Mouse (Mus musculus): ENCODE data around the gene Rdh1.
A peak's percentile ranks its signal among the peaks of the same experiment; 100 is the strongest.
"Not testable (repeated sequence)": the region's sequence is repeated elsewhere in the genome, so short reads cannot be mapped to it uniquely, and the experiment has no call there.

Gene Rdh1

DNA sequence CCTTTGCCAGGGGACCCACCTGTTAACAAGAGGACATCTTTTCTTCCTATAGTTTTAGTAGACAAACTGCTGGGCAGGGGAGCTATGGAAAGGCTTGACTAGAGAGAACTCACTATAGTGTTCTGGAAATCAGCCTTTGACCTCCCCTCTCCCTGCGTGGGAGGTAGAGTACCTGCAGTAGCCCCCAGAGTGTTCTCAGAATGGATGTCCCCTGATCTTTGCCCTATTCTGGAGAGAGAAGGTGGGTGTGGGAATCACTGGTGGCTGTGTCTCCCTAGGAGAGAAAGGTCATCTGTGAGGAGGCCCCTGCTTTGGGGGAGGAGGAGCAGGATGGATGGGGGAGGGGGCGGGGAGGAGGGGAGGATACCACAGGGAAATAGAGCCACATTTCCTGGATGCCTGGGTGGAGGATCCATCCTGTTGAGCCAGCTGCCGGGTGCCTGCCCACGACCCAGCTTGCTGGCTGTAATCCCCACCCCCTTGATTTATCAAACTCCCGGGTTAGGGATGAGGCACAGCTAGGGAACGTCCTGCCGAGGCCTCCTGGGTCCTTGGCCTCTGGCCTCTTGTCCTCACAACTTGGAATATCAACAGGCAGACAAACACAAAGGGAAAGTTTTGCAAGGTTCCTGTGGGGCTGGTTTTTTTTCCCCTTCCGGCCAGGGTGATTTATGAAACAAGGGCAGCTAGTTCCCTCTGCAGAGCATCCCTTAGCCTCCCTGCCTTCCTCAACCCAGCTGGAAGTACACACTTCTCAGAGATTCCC is 10.5 kb upstream of the Rdh1 start:
- peak; percentile 46 for DNase-seq (ENCODE audit: extremely low spot score, low spot score)

DNA sequence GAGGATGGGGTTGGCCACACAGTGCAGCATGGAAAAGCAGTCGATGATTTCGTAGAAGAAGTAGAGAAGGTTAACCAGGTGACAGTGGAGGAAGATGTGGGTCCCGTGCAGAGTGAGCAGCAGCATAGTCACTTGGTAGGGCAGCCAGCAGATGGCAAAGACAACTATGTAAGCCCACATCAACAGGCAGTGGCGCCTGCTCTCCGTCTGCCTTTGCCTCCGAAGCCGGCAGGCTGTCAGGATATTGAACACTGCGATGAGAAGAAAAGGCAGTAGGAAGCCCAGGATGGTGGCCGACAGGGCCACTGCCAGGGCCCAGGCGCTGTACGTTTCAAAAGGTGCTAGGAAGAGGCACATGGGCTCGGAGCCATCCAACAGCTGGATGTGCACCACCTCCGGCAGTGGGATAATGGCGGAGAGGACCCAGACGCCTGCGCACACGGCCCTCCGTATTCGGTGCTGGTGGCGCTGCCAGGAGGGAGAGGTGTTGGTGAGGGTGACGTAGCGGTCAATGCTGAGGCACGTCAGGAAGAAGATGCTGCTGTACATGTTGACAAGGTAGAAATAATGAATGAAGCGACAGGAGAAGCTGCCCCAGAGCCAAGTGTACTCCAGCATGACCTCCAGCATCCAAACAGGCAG is 9.3 kb upstream of the Rdh1 start:
- DNase-seq (ENCODE audit: extremely low spot score, low spot score): no peak

DNA sequence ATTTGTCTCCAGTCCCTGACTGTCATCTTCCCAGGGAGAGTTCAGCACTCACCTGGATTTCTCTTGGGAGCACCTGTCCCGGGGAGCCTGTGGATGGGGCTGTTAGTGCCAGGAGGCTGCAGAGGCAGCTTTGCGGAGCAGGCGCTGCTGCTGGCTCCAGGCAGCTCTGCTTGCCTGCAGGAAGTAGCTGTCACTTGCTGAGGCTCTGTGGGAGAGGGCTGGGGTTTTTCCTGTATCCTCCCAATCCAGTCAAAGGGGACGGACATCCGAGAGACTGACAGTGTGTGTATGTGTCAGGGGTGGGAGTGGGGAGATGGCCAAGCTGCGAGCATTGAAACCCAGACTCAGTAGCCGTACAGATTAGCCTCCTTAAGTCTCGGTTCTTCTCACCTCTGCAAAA is 8.0 kb upstream of the Rdh1 start, which contains the start of gene Gpr182:
Gpr182 (minus strand) TSS at position 185 of the 400 bp plus-strand sequence.
- DNase-seq (ENCODE audit: extremely low spot score, low spot score): no peak

DNA sequence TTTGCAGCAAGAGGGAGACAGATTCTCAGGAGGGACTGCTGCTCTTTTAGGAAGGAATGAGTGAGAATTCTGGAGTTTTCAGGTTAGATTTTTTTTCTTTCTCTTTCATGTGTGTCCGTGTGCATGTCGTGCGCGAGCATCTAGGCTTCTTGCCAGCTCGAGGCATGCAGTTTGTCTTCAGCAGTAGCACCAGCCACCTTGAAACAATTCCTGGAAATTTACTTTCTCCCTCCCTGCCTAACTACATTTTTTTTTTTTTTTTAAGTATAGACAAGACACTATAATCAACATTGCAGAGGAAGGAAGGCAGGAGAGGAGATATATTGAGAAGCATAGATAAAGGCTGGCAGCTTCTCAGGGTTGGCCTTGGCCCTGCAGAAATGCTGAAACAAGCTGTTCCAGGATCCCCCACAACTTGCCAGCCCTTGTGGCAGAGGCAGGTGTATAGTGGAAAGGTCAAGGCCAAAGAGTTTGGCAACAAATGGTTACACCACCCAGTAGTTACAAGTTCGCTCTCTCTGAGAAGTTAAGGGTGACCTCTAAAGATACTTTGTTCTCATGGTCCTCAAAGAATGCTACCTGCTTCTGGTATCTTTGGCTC is 4.9 kb upstream of the Rdh1 start:
- DNase-seq (ENCODE audit: extremely low spot score, low spot score): no peak

DNA sequence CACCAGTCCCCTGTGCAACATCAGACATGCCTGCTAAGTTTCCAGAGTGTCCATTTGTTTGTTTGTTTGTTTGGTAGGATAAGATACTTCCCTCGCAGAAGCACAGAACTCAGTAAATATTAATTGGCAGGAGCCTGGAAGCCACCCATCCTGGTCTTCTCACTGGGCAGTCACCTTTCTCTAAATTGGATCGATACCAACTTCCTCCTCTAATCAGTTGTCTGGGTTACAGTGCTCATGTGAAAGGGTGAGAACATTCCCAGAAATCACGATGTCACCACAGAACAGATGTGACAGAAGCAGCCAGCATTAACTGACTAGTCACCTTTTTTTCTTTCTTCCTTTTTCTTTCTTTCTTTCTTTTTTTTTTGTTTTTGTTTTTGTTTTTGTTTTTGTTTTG is 4.3 kb upstream of the Rdh1 start:
- DNase-seq (ENCODE audit: extremely low spot score, low spot score): no peak

DNA sequence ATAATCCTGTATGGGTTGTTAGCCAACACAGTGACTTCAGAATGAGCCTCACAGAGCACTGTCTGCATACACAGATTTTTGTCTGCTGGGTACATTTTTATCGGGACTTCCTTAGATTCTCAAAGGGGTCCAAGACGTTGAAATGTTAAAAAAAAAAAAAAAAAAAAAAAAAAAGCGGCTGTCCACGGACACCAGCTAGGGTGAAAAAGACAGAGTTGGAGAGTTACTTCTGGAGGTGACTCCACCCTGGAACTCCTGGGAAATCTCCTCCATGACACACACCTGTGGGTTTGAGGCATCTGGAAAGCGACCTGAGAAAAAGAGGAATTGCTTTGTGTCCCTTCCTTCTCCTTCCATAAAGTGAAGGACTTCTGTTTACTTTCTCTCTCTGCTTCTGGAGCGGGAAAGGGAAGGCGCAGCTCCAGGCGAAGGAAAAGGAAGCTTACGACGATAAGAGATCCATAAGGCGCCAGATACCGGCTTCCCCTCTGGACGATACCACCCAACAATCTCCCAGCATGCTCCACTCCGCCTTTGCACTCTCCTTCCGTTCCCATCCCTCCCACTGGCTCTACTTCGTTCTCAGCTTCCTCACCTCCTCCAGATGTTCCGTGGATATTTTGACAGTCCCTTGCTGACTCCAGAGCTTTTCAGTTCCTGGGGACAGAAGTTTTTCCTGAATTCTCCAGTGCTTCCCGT is 3.6 kb upstream of the Rdh1 start:
- DNase-seq (ENCODE audit: extremely low spot score, low spot score): no peak

DNA sequence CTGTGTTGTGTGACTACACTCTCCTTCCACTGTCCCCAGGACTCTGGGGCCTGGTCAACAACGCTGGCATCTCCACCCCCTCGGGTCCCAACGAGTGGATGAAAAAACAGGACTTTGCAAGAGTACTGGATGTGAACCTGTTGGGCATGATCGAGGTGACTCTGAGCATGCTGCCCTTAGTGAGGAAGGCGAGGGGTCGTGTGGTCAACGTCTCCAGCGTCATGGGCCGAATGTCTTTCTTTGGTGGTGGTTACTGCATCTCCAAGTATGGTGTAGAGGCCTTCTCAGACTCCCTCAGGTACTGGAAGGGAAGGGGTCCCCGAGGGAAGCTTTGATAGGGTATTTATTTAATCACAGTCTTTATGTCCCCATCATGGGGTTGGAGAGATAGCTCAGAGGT is 3.4 kb downstream of the Rdh1 start:
- DNase-seq (ENCODE audit: extremely low spot score, low spot score): not testable (repeated sequence)

DNA sequence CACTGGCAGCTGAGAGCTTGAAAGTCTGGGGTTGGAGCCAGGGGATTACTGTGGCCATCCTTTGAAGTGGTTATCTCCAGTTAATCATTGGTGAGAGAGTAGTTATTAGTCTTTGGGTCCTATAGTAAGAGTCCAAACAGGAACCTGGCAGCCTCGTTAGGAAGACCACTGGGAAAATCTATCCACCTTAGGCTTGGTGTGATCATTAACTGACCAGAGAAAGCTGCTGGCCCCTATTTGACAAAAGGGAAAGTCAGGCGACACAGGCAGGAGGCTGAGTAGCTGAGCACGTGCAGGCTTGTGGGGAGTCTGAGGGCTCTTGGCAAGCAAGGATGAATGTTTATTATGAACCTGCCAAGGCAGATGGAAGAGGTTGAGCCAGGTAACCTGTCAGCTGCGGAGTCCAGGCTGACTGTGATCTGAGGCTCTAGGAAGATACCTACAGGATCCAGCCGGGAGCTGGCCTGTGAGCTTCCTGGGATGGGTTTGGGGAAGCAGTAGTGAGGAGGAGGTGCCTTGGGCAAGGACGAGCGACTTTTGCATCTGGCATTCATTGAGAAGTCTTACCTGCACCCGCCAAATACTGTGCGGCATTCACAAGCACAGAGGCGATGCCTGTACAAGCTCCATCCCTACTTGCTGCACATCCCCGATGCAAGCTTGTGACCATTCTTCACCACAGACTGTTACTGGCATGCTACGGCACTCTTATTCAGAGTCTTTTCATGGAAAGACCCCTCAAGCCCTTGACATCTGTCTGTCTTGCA is 4.6 kb downstream of the Rdh1 start:
- DNase-seq (ENCODE audit: extremely low spot score, low spot score): no peak

DNA sequence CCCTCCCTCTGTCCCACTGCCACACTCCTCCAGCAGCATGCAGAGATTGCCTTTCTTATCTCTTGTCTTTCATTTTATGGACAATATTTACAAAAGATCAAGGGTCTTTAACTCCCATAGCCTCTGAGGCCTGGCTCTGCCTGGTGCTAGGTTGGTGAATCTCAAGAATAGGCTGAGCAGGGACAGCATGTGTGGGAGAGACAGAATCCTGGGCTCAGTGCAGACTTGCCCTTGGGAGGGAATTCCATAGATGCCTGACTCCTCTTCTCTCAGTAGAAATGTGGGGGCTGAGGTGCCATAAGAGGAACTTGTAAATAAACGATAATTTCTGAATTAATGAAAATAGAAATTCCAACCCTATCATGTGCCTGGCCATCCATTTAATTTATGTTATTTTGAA is 7.0 kb downstream of the Rdh1 start:
- DNase-seq (ENCODE audit: extremely low spot score, low spot score): no peak

DNA sequence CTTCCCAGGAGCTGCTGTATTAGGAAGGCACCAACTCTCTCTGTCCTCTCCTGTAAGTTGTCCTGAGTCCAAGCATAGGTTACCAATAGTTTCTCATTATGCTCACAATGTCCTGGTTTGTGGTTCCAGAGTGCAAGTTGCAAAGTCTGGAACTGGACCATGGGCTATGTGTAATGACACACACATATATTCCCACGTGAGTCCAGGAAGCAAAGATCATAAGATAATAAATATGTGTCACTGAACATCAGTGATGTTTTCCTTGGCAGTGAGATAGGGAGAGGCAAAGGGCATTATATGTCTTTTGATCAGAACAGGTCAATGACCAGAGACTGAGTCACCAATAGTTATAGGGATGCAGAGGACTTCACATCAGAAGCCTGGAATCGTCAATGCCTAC is 16.5 kb downstream of the Rdh1 start, which contains the start of gene Rdh9:
Rdh9 (plus strand) TSS at position 376 of the 400 bp plus-strand sequence.
- DNase-seq (ENCODE audit: extremely low spot score, low spot score): no peak

DNA sequence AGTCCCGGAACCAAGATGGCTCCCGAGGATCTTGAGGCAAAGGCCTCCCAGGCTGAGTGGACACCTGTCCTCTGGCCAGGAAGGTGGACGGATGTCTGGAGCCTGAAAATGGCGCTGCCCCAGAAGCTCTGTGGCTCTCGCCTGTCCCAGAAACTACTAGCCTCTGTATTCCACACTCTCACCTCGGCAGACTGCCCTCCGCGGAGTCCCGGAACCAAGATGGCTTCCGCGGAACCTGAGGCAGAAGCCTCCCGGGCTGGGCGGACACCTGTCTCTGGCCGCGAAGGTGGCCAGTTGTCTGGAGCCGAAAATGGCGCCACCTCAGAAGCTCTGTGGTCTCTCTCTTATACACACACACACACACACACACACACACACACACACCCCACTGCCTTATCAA is 22.8 kb downstream of the Rdh1 start:
- not testable (repeated sequence) for DNase-seq (ENCODE audit: extremely low spot score, low spot score)

DNA sequence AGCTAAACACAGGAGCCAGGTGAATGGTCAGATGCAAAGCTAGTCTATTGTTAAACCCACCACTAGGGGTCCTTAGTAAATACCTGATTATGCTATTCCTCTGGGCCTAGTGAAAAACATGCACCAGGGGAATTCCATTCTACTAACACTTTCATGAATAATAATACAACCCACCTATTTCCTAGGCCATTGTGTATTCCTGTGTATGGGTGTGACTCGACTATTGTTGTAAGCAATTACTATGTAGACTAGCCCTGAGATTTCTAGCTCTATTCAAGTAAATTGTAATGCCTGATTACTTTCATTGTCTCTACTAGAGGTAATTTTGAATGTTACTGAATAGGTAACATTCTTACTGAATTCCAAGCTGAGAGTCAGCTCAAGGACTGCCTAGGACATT is 25.9 kb downstream of the Rdh1 start:
- not testable (repeated sequence) for DNase-seq (ENCODE audit: extremely low spot score, low spot score)

DNA sequence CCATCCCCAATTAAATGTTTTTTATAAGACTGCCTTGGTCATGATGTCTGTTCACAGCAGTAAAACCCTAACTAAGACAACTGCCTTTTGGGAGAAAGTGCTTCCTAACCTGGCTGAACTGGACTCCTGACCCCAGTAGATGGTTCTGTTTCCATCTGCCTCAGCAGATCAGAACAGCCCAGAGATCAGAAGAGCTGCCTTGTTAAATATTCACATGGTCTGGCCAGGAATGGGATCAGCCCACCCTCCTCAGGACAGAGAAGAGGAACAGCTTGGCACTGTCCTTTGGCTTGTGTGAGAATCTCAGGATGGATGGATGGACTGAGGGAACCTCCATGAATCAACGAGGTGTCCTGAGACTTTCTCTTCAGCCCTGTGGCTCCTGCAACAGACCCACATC is 39.8 kb downstream of the Rdh1 start:
- no peak for DNase-seq (ENCODE audit: extremely low spot score, low spot score)

DNA sequence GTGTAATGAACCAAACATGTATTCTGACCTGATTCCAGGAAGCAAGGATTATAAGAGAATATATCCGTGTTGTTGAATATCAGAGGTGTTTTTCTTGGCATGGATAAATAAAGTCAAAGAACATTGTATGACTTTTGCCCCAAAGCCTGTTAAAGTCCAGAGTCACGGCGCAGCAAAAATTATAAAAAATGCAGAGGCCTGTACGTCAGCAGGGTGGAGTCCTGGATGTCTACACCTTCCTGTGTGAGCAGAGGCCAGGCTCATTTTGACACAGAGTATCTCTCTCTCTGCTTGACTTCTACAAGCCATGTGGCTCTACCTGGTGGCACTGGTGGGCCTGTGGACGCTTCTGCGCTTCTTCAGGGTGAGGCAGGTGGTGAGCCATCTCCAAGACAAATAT is 41.4 kb downstream of the Rdh1 start, which contains the start of gene Rdh16:
Rdh16 (plus strand) TSS at position 262 of the 400 bp plus-strand sequence.
- DNase-seq (ENCODE audit: extremely low spot score, low spot score): no peak

DNA sequence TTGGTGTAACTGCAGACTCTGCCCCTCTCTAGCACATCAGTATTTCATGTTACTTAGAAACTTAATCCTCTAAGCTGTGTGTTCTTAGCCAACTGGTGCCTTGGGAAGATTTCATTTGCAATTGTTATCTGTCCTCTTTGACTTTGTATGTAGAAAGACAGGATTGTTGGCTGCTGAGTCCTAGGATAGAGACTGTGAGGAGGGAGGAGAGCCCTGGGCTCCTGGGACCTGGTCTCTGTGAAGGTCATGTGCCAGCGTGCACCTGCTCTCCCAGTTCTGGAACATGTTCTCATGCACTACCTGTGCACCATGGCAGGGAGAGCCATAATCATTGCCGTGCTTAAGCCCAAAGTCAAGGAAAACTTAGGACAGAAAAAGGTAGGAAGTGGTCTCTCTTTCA is 42.1 kb downstream of the Rdh1 start:
- no peak for DNase-seq (ENCODE audit: extremely low spot score, low spot score)

DNA sequence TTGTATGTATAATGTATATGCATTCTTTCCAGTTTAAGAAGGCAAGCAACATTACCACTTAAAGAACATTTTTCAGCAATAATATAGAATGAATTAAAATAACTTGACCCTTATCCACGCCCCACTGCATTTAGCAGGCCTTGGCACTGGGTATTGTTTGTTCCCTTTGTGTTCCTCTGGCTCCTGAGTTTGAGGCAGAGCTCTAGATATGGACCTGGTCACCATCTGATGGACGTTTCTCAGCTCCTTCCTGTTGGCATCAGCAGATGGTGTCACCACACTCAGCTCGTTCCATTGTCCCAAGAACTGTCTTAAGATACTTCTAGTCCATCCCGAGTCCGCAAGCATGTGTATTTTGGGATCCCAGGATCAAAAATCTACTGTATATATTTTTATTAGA is 42.7 kb downstream of the Rdh1 start:
- no peak for DNase-seq (ENCODE audit: extremely low spot score, low spot score)

DNA sequence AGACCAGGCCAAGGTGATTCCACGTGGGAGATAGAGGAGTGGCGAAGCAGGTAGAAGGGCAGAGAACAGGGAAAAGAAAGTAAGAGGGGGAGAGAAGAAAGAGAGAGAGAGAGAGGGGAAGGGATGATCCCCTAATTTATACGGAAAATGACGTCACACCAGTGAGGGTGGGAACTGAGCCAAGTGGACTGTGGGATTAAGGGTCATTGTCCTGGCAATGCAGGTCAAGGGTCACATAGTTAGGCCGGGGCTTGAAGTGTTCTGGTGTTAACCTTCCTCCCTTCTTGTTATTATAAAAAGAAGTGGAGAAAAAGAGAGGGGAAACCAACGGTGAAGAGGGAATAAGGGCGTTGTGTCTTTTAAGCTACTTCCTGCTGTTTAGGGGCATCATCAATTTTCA is 44.9 kb downstream of the Rdh1 start:
- no peak for DNase-seq (ENCODE audit: extremely low spot score, low spot score)

DNA sequence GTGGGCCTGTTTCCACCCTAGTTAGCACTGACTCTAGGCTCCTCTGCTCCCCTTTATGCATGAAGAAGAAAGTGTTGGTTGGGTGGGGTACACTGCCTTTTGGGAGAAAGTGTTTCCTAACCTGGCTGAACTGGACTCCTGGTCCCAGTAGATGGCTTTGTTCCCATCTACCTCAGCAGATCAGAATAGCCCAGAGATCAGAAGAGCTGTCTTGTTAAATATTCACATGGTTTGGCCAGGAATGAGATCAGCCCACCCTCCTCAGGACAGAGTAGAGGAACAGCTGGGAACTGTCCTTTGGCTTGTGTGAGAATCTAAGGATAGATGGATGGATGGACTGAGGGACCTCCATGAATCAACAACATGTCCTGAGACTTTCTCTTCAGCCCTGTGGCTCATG is 56.4 kb downstream of the Rdh1 start:
- no peak for DNase-seq (ENCODE audit: extremely low spot score, low spot score)

DNA sequence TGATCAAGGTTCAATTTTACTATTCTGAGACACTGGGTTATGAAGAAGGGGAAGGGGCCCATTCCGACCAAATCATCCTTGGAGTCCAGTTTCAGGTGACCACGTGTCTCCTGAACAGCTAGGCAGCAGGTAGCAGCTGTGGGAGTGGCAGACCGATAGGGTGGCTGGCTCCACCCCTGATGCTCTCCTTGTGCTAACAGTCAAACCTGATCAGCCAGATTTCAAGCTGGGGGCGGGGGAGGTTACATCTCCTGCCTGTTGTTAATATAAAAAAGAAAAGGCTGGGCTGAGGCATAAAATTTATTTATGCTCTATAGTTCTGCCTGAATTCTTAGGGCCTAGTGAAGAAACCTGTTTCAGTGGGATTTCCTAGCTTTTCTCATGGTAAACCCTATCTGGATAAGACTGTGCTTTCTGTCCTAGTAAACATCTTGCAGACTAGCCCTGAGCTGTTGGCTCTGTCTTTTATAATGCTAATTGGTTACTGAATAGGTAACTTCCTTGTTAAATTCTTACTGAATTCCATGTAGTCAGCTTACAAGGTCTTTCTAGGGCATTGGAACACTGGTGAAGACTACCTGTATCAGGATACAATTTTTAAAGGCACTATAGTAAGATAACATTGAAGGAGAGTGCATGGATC is 57.9 kb downstream of the Rdh1 start:
- not testable (repeated sequence) for DNase-seq (ENCODE audit: extremely low spot score, low spot score)
